Mouse (Mus musculus): Measurements from ENCODE around the gene Gcsam.
A peak's percentile ranks its signal among the peaks of the same experiment; 100 is the strongest.

Gcsam gene

GRCm38 (mm10) chr16:45644380-45644779, 34.2 kb downstream of the Gcsam start:
- no peak for DNase-seq (ENCODE audit: low spot score in 2 of 2)

GRCm38 (mm10) chr16:45651497-45651896, 41.3 kb downstream of the Gcsam start:
- DNase-seq (ENCODE audit: low spot score in 2 of 2), result no peak

- no peak for DNase-seq (ENCODE audit: low spot score in 2 of 2)
Measured at GRCm38 (mm10) chr16:45653009-45653933, 43.1 kb downstream of the Gcsam start.

GRCm38 (mm10) chr16:45653934-45654332, 43.8 kb downstream of the Gcsam start, which contains the start of gene BC016579:
TSS of gene BC016579 (minus strand) at chr16:45654068.
- DNase-seq (ENCODE audit: low spot score in 2 of 2), result no peak

- DNase-seq (ENCODE audit: low spot score in 2 of 2), result no peak
Measured at GRCm38 (mm10) chr16:45654465-45654864, 44.3 kb downstream of the Gcsam start.

- no peak for DNase-seq (ENCODE audit: low spot score in 2 of 2)
Measured at GRCm38 (mm10) chr16:45657574-45658159, 47.5 kb downstream of the Gcsam start.

- DNase-seq (ENCODE audit: low spot score in 2 of 2), result no peak
Measured at GRCm38 (mm10) chr16:45658248-45658647, 48.1 kb downstream of the Gcsam start.

- peak; percentile 22 to 37 for DNase-seq (ENCODE audit: low spot score in 2 of 2)
Measured at GRCm38 (mm10) chr16:45659596-45659995, 49.4 kb downstream of the Gcsam start.

GRCm38 (mm10) chr16:45662381-45662780, 52.2 kb downstream of the Gcsam start:
- no peak for DNase-seq (ENCODE audit: low spot score in 2 of 2)

- no peak for DNase-seq (ENCODE audit: low spot score in 2 of 2)
Measured at GRCm38 (mm10) chr16:45666136-45666535, 56.0 kb downstream of the Gcsam start.

- no peak for DNase-seq (ENCODE audit: low spot score in 2 of 2)
Measured at GRCm38 (mm10) chr16:45668178-45668577, 58.0 kb downstream of the Gcsam start.

GRCm38 (mm10) chr16:45670005-45670404, 59.8 kb downstream of the Gcsam start:
- no peak for DNase-seq (ENCODE audit: low spot score in 2 of 2)
